Mouse (Mus musculus) kidney, postnatal 0 days (tissue): Measurements from ENCODE around the gene Ctps. TPM values are rescaled to one million over a fixed set of nuclear protein-coding genes. Genes with fewer than 3 reads are reported as not detected.
A peak's percentile ranks its signal among the peaks of the same experiment; 100 is the strongest.

Experiments
- ATAC-seq: fragments of 200-750 bp; cut with Nextera tagmentation; replicated peaks from 2 replicates; pipeline ENCODE4 v1.8.0; 2017; ENCODE audit warnings: low read depth, moderate number of reproducible peaks, moderate TSS enrichment, moderate library complexity; ENCODE audit not compliant: low FRiP score
- DNase-seq: peaks from one replicate; pipeline ENCODE4 v3.0.0-alpha.2; 2016; ENCODE audit warnings: low spot score
- H3K27ac ChIP-seq: fragments of 300-500 bp; sonication (generic); 2 replicates; pipeline ENCODE4 v1.5.1; 2014; ENCODE audit warnings: mild to moderate bottlenecking
- H3K27me3 ChIP-seq: fragments of 300-500 bp; sonication (generic); 2 replicates; pipeline ENCODE4 v1.6.1; 2014; ENCODE audit warnings: low read length, mixed read lengths; ENCODE audit not compliant: insufficient read depth
- H3K36me3 ChIP-seq: fragments of 300-500 bp; sonication (generic); 2 replicates; pipeline ENCODE4 v1.6.1; 2014; ENCODE audit warnings: low read length, mixed read lengths; ENCODE audit not compliant: insufficient read depth
- H3K4me1 ChIP-seq: fragments of 300-500 bp; sonication (generic); replicated peaks from 2 replicates; pipeline ENCODE4 v1.6.1; 2014; ENCODE audit warnings: antibody characterized with exemption, low read length, mixed read lengths; ENCODE audit not compliant: insufficient read depth
- H3K4me2 ChIP-seq: fragments of 300-500 bp; sonication (generic); 2 replicates; pipeline ENCODE4 v1.6.1; 2014; ENCODE audit warnings: mild to moderate bottlenecking, low read length, moderate library complexity, mixed read lengths
- H3K4me3 ChIP-seq: fragments of 300-500 bp; sonication (generic); replicated peaks from 2 replicates; pipeline ENCODE4 v1.5.1; 2014; ENCODE audit warnings: low read depth, low read length
- H3K9ac ChIP-seq: fragments of 300-500 bp; sonication (generic); 2 replicates; pipeline ENCODE4 v1.6.1; 2014; ENCODE audit warnings: low read depth, low read length
- H3K9me3 ChIP-seq: fragments of 300-500 bp; sonication (generic); replicated peaks from 2 replicates; pipeline ENCODE4 v1.6.1; 2016; ENCODE audit warnings: low read length, inconsistent platforms, mixed read lengths
- CTCF ChIP-seq: IDR thresholded peaks from 2 replicates; pipeline ENCODE4 v1.5.1; 2016; ENCODE audit warnings: antibody characterized with exemption, low read depth, mild to moderate bottlenecking, moderate library complexity
- WGBS: fragments of 180-500 bp; shearing (Covaris S2); extraction: QIAGEN DNeasy Blood & Tissue Kit; methylation state at CpG from one replicate; pipeline ENCODE4 v1.1.7; 2014; 5-methylcytosine and 5-hydroxymethylcytosine counted together
- polyA plus RNA-seq: library from polyadenylated mRNA; unstranded; fragments of >200 nt; fragmentation: Nextera tagmentation; extraction: Ambion mirVana; gene quantifications from 2 replicates; pipeline ENCODE4 v1.2.1, GENCODE M21; 2015

Ctps gene
- 42.4 and 48.5 TPM in 2 replicates for polyA plus RNA-seq

GRCm38 (mm10) chr4:120569486-120570437, at the start of gene Ctps:
Gene Ctps, minus strand, starts transcription at chr4:120570276.
- ATAC-seq = peak; percentile 97
- H3K36me3 ChIP-seq = 0 out of 2 replicates have a peak, but pooled peaks cover 4% of the 10 kb centered on the region
- DNase-seq = peak; percentile 96
- under 1% methylated on average over 85 of the region's 97 CpGs for WGBS
- peaks cover 18% of the 10 kb centered on the region for H3K4me1 ChIP-seq
- H3K27me3 ChIP-seq = no peaks in the 10 kb centered on the region
- H3K27ac ChIP-seq = peak within 1 kb of the TSS; percentile 85
- H3K4me2 ChIP-seq = peak within 1 kb of the TSS; percentile 66
- peak within 1 kb of the TSS; percentile 84 for H3K9ac ChIP-seq
- peak within 1 kb of the TSS; percentile 64 for H3K4me3 ChIP-seq
- TF ChIP-seq CTCF = no peak
- no peaks in the 10 kb centered on the region for H3K9me3 ChIP-seq

GRCm38 (mm10) chr4:120616199-120617025, 46.3 kb upstream of the Ctps start:
- H3K9ac ChIP-seq = no peak overlapping the region
- H3K36me3 ChIP-seq = no peaks in the 10 kb centered on the region
- ATAC-seq (peak; percentile 37), DNase-seq (no peak)
- H3K27me3 ChIP-seq = no peaks in the 10 kb centered on the region
- H3K27ac ChIP-seq = 0 out of 2 replicates have a peak overlapping the region, but pooled peaks have one; percentile 50
- peaks cover 3% of the 10 kb centered on the region; the same call in 1 of the 2 replicates for H3K4me1 ChIP-seq
- TF ChIP-seq CTCF = no peak
- H3K4me3 ChIP-seq = no peak overlapping the region
- WGBS = 63% methylated on average over 13 of the region's 13 CpGs
- no peak overlapping the region for H3K4me2 ChIP-seq
- no peaks in the 10 kb centered on the region for H3K9me3 ChIP-seq

- H3K4me2 ChIP-seq = no peak overlapping the region
- ATAC-seq = no peak
- H3K9ac ChIP-seq = no peak overlapping the region
- no peak overlapping the region for H3K4me3 ChIP-seq
- peak overlapping the region; percentile 50; the same call in 1 of the 2 replicates for H3K27ac ChIP-seq
- H3K4me1 ChIP-seq = peaks cover 3% of the 10 kb centered on the region; the same call in 1 of the 2 replicates
- no peaks in the 10 kb centered on the region for H3K27me3 ChIP-seq
- no peak for TF ChIP-seq CTCF
- no peaks in the 10 kb centered on the region for H3K36me3 ChIP-seq
- WGBS = 24% methylated on average over 10 of the region's 10 CpGs
- no peaks in the 10 kb centered on the region for H3K9me3 ChIP-seq
- peak; percentile 21 for DNase-seq
Measured at GRCm38 (mm10) chr4:120615528-120616081, 45.5 kb upstream of the Ctps start.

DNA sequence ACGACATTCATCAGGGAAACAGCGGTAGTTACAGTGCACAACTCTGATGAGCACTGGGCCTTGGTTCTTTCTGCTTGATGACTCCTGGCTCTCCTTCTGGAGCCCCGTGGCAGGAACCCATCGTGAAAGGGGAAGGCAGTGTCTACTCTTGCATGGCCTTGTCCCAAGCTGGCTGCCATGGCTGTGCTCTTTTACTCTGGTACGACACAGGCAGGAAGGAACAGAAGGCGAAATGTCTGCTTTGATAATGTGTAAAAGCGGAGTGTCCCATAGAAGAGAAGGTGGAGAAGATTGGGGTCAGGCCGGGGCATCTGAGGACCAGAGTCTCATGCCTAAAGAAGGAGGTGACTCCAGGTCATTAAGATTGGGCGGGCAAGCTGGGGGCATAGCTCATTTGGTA, 44.6 kb upstream of the Ctps start:
- Histone ChIP-seq H3K27me3 (no peaks in the 10 kb centered on the region), H3K9ac (no peak overlapping the region), H3K4me2 (no peak overlapping the region), H3K9me3 (no peaks in the 10 kb centered on the region), H3K36me3 (no peaks in the 10 kb centered on the region), H3K4me3 (no peak overlapping the region), H3K27ac (no peak overlapping the region), H3K4me1 (peaks cover 3% of the 10 kb centered on the region; the same call in 1 of the 2 replicates)
- TF ChIP-seq CTCF = no peak
- ATAC-seq (no peak), DNase-seq (no peak)
- 62% methylated on average over 9 of the region's 9 CpGs for WGBS

DNA sequence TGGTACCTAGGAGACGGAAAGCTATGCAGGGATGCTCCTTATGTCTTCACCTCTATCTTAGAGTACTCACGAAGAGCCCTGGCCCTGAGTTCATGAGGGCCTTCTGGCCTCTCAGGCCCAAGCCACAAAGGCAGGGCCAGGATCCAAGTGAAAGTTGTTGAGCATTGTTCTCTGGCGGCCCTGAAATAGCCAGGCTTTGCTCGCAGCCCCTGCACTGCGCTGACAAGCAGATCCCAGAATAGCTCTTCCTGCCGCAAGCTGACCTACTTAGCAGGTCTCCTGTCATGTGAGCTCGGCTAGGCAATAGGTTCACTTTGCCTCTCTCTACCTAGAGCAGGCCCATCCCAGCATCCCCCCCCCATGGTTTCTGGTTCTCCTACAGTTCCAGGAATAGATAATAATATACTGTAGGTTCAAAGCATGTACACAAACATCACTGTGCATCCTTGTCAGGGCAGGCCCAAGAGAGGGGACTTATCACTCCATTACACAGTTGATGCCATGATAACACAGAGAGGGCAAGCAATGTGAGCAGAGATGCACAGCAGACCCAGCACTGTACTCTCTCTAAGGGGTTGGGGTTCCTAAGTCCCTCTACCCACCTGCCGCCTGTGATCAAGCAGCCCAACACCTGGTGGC, 43.7 kb upstream of the Ctps start:
- DNase-seq (peak; percentile 19), ATAC-seq (no peak)
- H3K9me3 ChIP-seq = no peaks in the 10 kb centered on the region
- H3K9ac ChIP-seq = no peak overlapping the region
- no peaks in the 10 kb centered on the region for H3K36me3 ChIP-seq
- H3K27ac ChIP-seq = no peak overlapping the region
- WGBS = 68% methylated on average over 8 of the region's 8 CpGs
- no peaks in the 10 kb centered on the region for H3K27me3 ChIP-seq
- TF ChIP-seq CTCF = no peak
- no peak overlapping the region for H3K4me2 ChIP-seq
- H3K4me3 ChIP-seq = no peak overlapping the region
- H3K4me1 ChIP-seq = peaks cover 3% of the 10 kb centered on the region; the same call in 1 of the 2 replicates
